In the genomic region with DNA sequence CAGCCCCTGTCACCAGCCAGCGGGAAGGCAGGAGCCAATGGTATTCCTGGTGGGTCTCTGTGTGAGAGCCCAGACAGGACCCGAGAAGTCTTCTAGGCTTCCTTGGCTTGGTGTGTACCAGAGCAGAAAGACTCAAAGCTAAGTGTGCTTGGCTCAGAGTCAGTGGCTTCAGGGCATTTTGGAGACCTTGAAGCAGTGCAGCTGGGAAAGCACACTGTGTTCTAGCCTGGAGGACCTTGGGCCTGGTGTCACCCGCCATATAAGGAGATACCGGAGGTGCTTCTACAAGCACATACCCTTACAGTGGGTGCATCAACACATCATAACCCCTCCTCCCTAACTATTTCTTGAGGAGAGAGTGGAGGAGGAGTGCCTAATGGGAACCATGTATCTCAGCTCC, we compare ENCODE assay signal across 17 mouse cellular contexts. TPM values are rescaled to one million over a fixed set of nuclear protein-coding genes. Genes with fewer than 3 reads are reported as not detected.
A peak's percentile ranks its signal among the peaks of the same experiment; 100 is the strongest.
DNase-seq lines count a peak whose midpoint lies in the region; ATAC-seq lines count a peak whose summit lies in the region.
"Had no signal": no experiment of that assay in that cellular context is flagged by ENCODE, and none has a peak within 500 bp of the region (broad histone marks: within the 10 kb centered on the region; RNA-seq: fewer than 3 reads in every experiment).

No protein-coding gene starts in this region.

- WGBS in kidney, embryonic 16.5 days: 91% methylated on average over 4 of the region's 4 CpGs
- 88% methylated on average over 4 of the region's 4 CpGs for whole genome bisulfite sequencing in midbrain, embryonic 15.5 days
- WGBS in midbrain, embryonic 10.5 days: 90% methylated on average over 4 of the region's 4 CpGs

- no peak overlapping the region for H3K4me2 ChIP-seq in kidney, embryonic 16.5 days (replicated peaks; ENCODE audit: low read depth, low read length)
- H3K4me2 ChIP-seq in midbrain, embryonic 15.5 days: no peak overlapping the region
- H3K4me2 ChIP-seq: limb, embryonic 15.5 days; neural tube, embryonic 15.5 days had no signal

- H3K27ac ChIP-seq in kidney, embryonic 16.5 days (ENCODE audit: low read length): no peak overlapping the region
- no peak overlapping the region for H3K27ac ChIP-seq in midbrain, embryonic 15.5 days
- H3K27ac ChIP-seq in midbrain, embryonic 10.5 days (replicated peaks): no peak overlapping the region
- H3K27ac ChIP-seq: heart, embryonic 10.5 days; left cerebral cortex, adult 2 months; limb, embryonic 15.5 days; neural tube, embryonic 15.5 days had no signal

- H3K27me3 ChIP-seq in kidney, embryonic 16.5 days (ENCODE audit: insufficient read depth, low read length): peaks cover 33% of the 10 kb centered on the region; the same call in 1 of the 2 replicates
- peaks cover 32% of the 10 kb centered on the region for H3K27me3 ChIP-seq in midbrain, embryonic 15.5 days (replicated peaks)
- peaks cover 100% of the 10 kb centered on the region for H3K27me3 ChIP-seq in midbrain, embryonic 10.5 days (ENCODE audit: low read depth, poor library complexity, severe bottlenecking)

- H3K4me1 ChIP-seq in kidney, embryonic 16.5 days (ENCODE audit: insufficient read depth, low read length): peaks cover 2% of the 10 kb centered on the region; the same call in 1 of the 2 replicates
- peaks cover 4% of the 10 kb centered on the region; the same call in 1 of the 2 replicates for H3K4me1 ChIP-seq in midbrain, embryonic 15.5 days
- peaks cover 37% of the 10 kb centered on the region for H3K4me1 ChIP-seq in midbrain, embryonic 10.5 days
- H3K4me1 ChIP-seq: neural tube, embryonic 15.5 days had no signal

- intact Hi-C loops in left cerebral cortex, postnatal 14 days (cut with DNase I): no loop called here

- peak; percentile 15 for DNase-seq in kidney, adult 18-20 months
- DNase-seq in adrenal gland, adult 8-10 months: peak; percentile 49
- DNase-seq in fat pad, adult 2 months (ENCODE audit: extremely low read depth, low read depth, low spot score): peak; percentile 30
- peak; percentile 33 for DNase-seq in lung, postnatal 25 days (ENCODE audit: low spot score)
- DNase-seq in left cerebral cortex, postnatal 14 days (ENCODE audit: low spot score in 2 of 2): no peak
- DNase-seq in midbrain, embryonic 10.5 days (ENCODE audit: low spot score): no peak
- DNase-seq: cerebellum, postnatal 14 days; heart, postnatal 36 days; liver, postnatal 0 days had no signal

- no peaks in the 10 kb centered on the region for H3K9me3 ChIP-seq in kidney, embryonic 16.5 days (ENCODE audit: low read length)
- H3K9me3 ChIP-seq in midbrain, embryonic 15.5 days: no peaks in the 10 kb centered on the region
- no peaks in the 10 kb centered on the region for H3K9me3 ChIP-seq in midbrain, embryonic 10.5 days (replicated peaks)
- H3K9me3 ChIP-seq: heart, embryonic 10.5 days; limb, embryonic 15.5 days; neural tube, embryonic 15.5 days had no signal

- ATAC-seq in kidney, embryonic 16.5 days (ENCODE audit: low FRiP score, low TSS enrichment): no peak
- ATAC-seq in midbrain, embryonic 15.5 days (replicated peaks): no peak
- ATAC-seq: forebrain, embryonic 16.5 days; hindbrain, embryonic 16.5 days; liver, postnatal 0 days had no signal

- no peaks in the 10 kb centered on the region for H3K36me3 ChIP-seq in kidney, embryonic 16.5 days (ENCODE audit: insufficient read depth, low read length)
- no peaks in the 10 kb centered on the region for H3K36me3 ChIP-seq in midbrain, embryonic 15.5 days (replicated peaks)
- H3K36me3 ChIP-seq in midbrain, embryonic 10.5 days: no peaks in the 10 kb centered on the region
- H3K36me3 ChIP-seq: heart, embryonic 10.5 days; limb, embryonic 15.5 days; neural tube, embryonic 15.5 days had no signal

- no peak overlapping the region for H3K4me3 ChIP-seq in kidney, embryonic 16.5 days (ENCODE audit: low read length)
- no peak overlapping the region for H3K4me3 ChIP-seq in midbrain, embryonic 15.5 days
- no peak overlapping the region for H3K4me3 ChIP-seq in midbrain, embryonic 10.5 days
- H3K4me3 ChIP-seq: heart, embryonic 10.5 days; left cerebral cortex, adult 2 months; limb, embryonic 15.5 days; neural tube, embryonic 15.5 days had no signal

- no peak overlapping the region for H3K9ac ChIP-seq in kidney, embryonic 16.5 days (replicated peaks; ENCODE audit: low read length)
- H3K9ac ChIP-seq in midbrain, embryonic 15.5 days: no peak overlapping the region
- H3K9ac ChIP-seq: limb, embryonic 15.5 days; liver, postnatal 0 days; neural tube, embryonic 15.5 days had no signal

RNA-seq across cellular contexts. Expression of gene Pja1, which starts 33.2 kb away (rescaled TPM):
- 207 and 212 TPM in 2 replicates for polyA plus RNA-seq in kidney, embryonic 16.5 days (2015; fragmentation: Nextera tagmentation; extraction: Ambion mirVana)
- 100 to 1,000 TPM; 141 to 154 (median 142) TPM for total RNA-seq in adrenal gland, adult 8-10 months (2022)
- 100 to 1,000 TPM; 181 to 200 TPM for total RNA-seq in left cerebral cortex, postnatal 14 days (2021)
- 374 and 387 TPM in 2 replicates for polyA plus RNA-seq in midbrain, embryonic 15.5 days (2015; fragmentation: Nextera tagmentation; extraction: Ambion mirVana)
- 210 and 212 TPM in 2 replicates for polyA plus RNA-seq in midbrain, embryonic 10.5 days (2016; fragmentation: Nextera tagmentation; extraction: Ambion mirVana)

Comparison
In these comparisons a context has a peak if more than half of its experiments do, and no peak if none do; other contexts are left out.
1. DNase-seq: peak in kidney, adult 18-20 months (single experiment), adrenal gland, adult 8-10 months (single experiment), fat pad, adult 2 months (single experiment) and lung, postnatal 25 days (single experiment); none in left cerebral cortex, postnatal 14 days (0 of 2) and midbrain, embryonic 10.5 days (single experiment).